Mouse (Mus musculus): ENCODE measurements around the gene Foxp1. TPM values are rescaled to one million over a fixed set of nuclear protein-coding genes. Genes with fewer than 3 reads are reported as not detected.

The Foxp1 gene
- polyA plus RNA-seq, 1 experiment from 2014 or later: 52.4 TPM

DNA sequence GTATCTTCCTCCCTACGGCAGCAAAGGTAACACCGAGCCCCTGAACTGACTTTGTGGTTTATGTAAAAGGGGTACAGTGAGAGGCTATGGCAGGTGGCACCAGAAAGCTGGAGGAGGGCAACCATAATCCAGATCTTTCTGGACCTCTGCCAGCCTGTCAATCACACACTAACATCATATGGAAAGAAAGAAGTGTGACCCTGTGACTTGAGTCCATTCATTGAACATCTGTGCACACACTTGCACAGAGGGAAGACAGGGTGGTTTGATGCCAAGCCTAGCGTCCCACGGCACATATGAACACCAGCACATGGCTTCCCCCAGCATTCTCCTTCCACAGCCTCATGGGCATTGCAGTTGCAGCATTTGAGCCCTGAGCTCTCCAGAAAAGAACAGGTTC lies 58.1 kb downstream of the Foxp1 start:
- no peaks in the 10 kb centered on the region for H3K9me3 ChIP-seq (ENCODE audit: control insufficient read depth, low read length)
- no peak overlapping the region for H3K27ac ChIP-seq (ENCODE audit: low read depth, low read length)
- H3K4me2 ChIP-seq (ENCODE audit: low read depth, low read length): no peak overlapping the region
- H3K9ac ChIP-seq (replicated peaks; ENCODE audit: low read depth, low read length): no peak overlapping the region
- no peaks in the 10 kb centered on the region for H3K36me3 ChIP-seq (ENCODE audit: control insufficient read depth, insufficient read depth, low read length)
- peaks cover 2% of the 10 kb centered on the region; the same call in 1 of the 2 replicates for H3K4me1 ChIP-seq (ENCODE audit: control insufficient read depth, insufficient read depth, low read length)
- H3K4me3 ChIP-seq (ENCODE audit: low read depth, low read length): no peak overlapping the region
- ATAC-seq (ENCODE audit: low read depth): no peak
- no peaks in the 10 kb centered on the region for H3K27me3 ChIP-seq (ENCODE audit: control insufficient read depth, insufficient read depth, low read length)
- WGBS: 80% methylated on average over 4 of the region's 4 CpGs

GRCm38 (mm10) chr6:99463906-99464305 lies 58.6 kb downstream of the Foxp1 start:
- ATAC-seq (ENCODE audit: low read depth): no peak
- H3K4me3 ChIP-seq (ENCODE audit: low read depth, low read length): no peak overlapping the region
- WGBS: 84% methylated on average over 7 of the region's 7 CpGs

GRCm38 (mm10) chr6:99458775-99459174 lies 63.7 kb downstream of the Foxp1 start:
- Histone ChIP-seq H3K4me2 (ENCODE audit: low read depth, low read length) (no peak overlapping the region), H3K4me1 (ENCODE audit: control insufficient read depth, insufficient read depth, low read length) (no peaks in the 10 kb centered on the region), H3K27me3 (ENCODE audit: control insufficient read depth, insufficient read depth, low read length) (no peaks in the 10 kb centered on the region), H3K27ac (ENCODE audit: low read depth, low read length) (no peak overlapping the region), H3K9ac (replicated peaks; ENCODE audit: low read depth, low read length) (no peak overlapping the region), H3K9me3 (ENCODE audit: control insufficient read depth, low read length) (no peaks in the 10 kb centered on the region), H3K36me3 (ENCODE audit: control insufficient read depth, insufficient read depth, low read length) (no peaks in the 10 kb centered on the region), H3K4me3 (ENCODE audit: low read depth, low read length) (no peak overlapping the region)
- ATAC-seq (ENCODE audit: low read depth): no peak
- 90% methylated on average over 4 of the region's 4 CpGs for WGBS

More at GRCm38 (mm10) chr6:99463906-99464305, 58.6 kb downstream of the Foxp1 start:
- Histone ChIP-seq H3K27ac (ENCODE audit: low read depth, low read length) (no peak overlapping the region), H3K4me1 (ENCODE audit: control insufficient read depth, insufficient read depth, low read length) (peaks cover 2% of the 10 kb centered on the region; the same call in 1 of the 2 replicates), H3K9me3 (ENCODE audit: control insufficient read depth, low read length) (no peaks in the 10 kb centered on the region), H3K36me3 (ENCODE audit: control insufficient read depth, insufficient read depth, low read length) (no peaks in the 10 kb centered on the region), H3K27me3 (ENCODE audit: control insufficient read depth, insufficient read depth, low read length) (no peaks in the 10 kb centered on the region), H3K4me2 (ENCODE audit: low read depth, low read length) (no peak overlapping the region), H3K9ac (replicated peaks; ENCODE audit: low read depth, low read length) (no peak overlapping the region)

- Histone ChIP-seq H3K4me1 (ENCODE audit: control insufficient read depth, insufficient read depth, low read length) (no peaks in the 10 kb centered on the region), H3K27me3 (ENCODE audit: control insufficient read depth, insufficient read depth, low read length) (no peaks in the 10 kb centered on the region), H3K4me3 (ENCODE audit: low read depth, low read length) (no peak overlapping the region), H3K9me3 (ENCODE audit: control insufficient read depth, low read length) (no peaks in the 10 kb centered on the region), H3K9ac (replicated peaks; ENCODE audit: low read depth, low read length) (no peak overlapping the region), H3K4me2 (ENCODE audit: low read depth, low read length) (no peak overlapping the region), H3K36me3 (ENCODE audit: control insufficient read depth, insufficient read depth, low read length) (no peaks in the 10 kb centered on the region), H3K27ac (ENCODE audit: low read depth, low read length) (no peak overlapping the region)
- 83% methylated on average over 7 of the region's 7 CpGs for WGBS
- ATAC-seq (ENCODE audit: low read depth): no peak
These were observed 68.6 kb downstream of the Foxp1 start for GRCm38 (mm10) chr6:99453763-99454520.

- H3K9me3 ChIP-seq (ENCODE audit: control insufficient read depth, low read length): no peaks in the 10 kb centered on the region
- no peak overlapping the region for H3K9ac ChIP-seq (replicated peaks; ENCODE audit: low read depth, low read length)
- no peak overlapping the region for H3K27ac ChIP-seq (ENCODE audit: low read depth, low read length)
- H3K36me3 ChIP-seq (ENCODE audit: control insufficient read depth, insufficient read depth, low read length): no peaks in the 10 kb centered on the region
- H3K27me3 ChIP-seq (ENCODE audit: control insufficient read depth, insufficient read depth, low read length): no peaks in the 10 kb centered on the region
- ATAC-seq (ENCODE audit: low read depth): no peak
- H3K4me3 ChIP-seq (ENCODE audit: low read depth, low read length): no peak overlapping the region
- no peaks in the 10 kb centered on the region for H3K4me1 ChIP-seq (ENCODE audit: control insufficient read depth, insufficient read depth, low read length)
- 81% methylated on average over 2 of the region's 2 CpGs for WGBS
- no peak overlapping the region for H3K4me2 ChIP-seq (ENCODE audit: low read depth, low read length)
These were observed 69.8 kb downstream of the Foxp1 start for GRCm38 (mm10) chr6:99452638-99453185.

DNA sequence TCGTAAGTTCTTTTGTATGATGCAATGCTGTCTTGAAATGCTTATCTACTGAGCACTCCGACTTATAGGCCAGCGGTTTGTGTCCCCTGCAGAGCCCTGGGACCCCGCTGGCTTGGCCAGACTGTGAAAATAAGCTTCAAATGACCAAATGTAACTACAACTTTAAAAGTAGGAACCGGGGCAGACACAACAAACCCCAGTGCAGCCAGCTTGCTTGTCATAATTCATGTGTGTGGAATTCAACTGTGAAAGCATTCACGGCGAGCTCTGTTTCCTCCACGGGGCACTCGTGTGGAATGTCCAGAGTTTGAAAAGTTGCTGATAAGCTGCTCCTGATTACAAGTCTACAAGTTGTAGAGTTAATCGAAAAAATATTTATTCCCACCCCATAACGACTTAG lies 71.0 kb downstream of the Foxp1 start:
- H3K27me3 ChIP-seq (ENCODE audit: control insufficient read depth, insufficient read depth, low read length): no peaks in the 10 kb centered on the region
- H3K27ac ChIP-seq (ENCODE audit: low read depth, low read length): no peak overlapping the region
- 44% methylated on average over 11 of the region's 11 CpGs for WGBS
- H3K36me3 ChIP-seq (ENCODE audit: control insufficient read depth, insufficient read depth, low read length): no peaks in the 10 kb centered on the region
- H3K9me3 ChIP-seq (ENCODE audit: control insufficient read depth, low read length): no peaks in the 10 kb centered on the region
- no peak overlapping the region for H3K4me3 ChIP-seq (ENCODE audit: low read depth, low read length)
- H3K4me2 ChIP-seq (ENCODE audit: low read depth, low read length): no peak overlapping the region
- ATAC-seq (ENCODE audit: low read depth): no peak
- no peak overlapping the region for H3K9ac ChIP-seq (replicated peaks; ENCODE audit: low read depth, low read length)
- H3K4me1 ChIP-seq (ENCODE audit: control insufficient read depth, insufficient read depth, low read length): no peaks in the 10 kb centered on the region

- H3K9me3 ChIP-seq (ENCODE audit: control insufficient read depth, low read length): no peaks in the 10 kb centered on the region
- no peaks in the 10 kb centered on the region for H3K36me3 ChIP-seq (ENCODE audit: control insufficient read depth, insufficient read depth, low read length)
- H3K4me1 ChIP-seq (ENCODE audit: control insufficient read depth, insufficient read depth, low read length): no peaks in the 10 kb centered on the region
- WGBS: 86% methylated on average over 4 of the region's 4 CpGs
- no peak overlapping the region for H3K4me3 ChIP-seq (ENCODE audit: low read depth, low read length)
- H3K9ac ChIP-seq (replicated peaks; ENCODE audit: low read depth, low read length): no peak overlapping the region
- no peak overlapping the region for H3K4me2 ChIP-seq (ENCODE audit: low read depth, low read length)
- no peak for ATAC-seq (ENCODE audit: low read depth)
- H3K27ac ChIP-seq (ENCODE audit: low read depth, low read length): no peak overlapping the region
- H3K27me3 ChIP-seq (ENCODE audit: control insufficient read depth, insufficient read depth, low read length): no peaks in the 10 kb centered on the region
These were observed 75.1 kb downstream of the Foxp1 start for GRCm38 (mm10) chr6:99447447-99447846.

DNA sequence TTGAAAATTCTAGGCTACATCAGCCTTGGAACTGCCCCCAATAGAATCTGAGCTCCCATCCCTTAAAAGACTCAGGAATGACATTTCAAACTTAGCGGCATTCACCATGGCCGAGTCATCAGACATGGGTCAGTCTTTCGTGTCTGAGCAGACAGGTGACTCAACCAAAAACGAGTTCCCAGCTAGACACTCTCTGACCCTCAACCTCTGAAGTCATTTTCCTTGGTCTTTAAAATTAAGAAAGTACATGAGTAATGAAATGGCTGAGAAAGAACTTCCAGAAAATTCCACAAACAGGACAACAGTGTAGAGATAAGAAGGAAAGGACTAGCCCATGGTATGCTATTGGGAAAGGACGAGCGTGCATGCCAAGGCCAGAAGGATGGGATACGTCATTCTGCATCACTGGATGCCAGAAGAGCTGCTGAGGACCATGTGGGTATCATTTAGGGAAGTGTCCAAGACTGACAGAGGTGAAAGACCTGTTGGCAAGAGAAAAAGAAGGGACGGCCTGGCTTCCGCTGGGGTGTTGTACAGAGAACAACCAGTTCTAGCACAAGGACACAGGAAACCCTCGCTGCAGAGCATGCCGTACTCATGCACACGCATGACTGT lies 75.6 kb downstream of the Foxp1 start:
- H3K4me3 ChIP-seq (ENCODE audit: low read depth, low read length): no peak overlapping the region
- WGBS: 96% methylated on average over 12 of the region's 12 CpGs
- H3K27me3 ChIP-seq (ENCODE audit: control insufficient read depth, insufficient read depth, low read length): no peaks in the 10 kb centered on the region
- H3K4me1 ChIP-seq (ENCODE audit: control insufficient read depth, insufficient read depth, low read length): no peaks in the 10 kb centered on the region
- H3K4me2 ChIP-seq (ENCODE audit: low read depth, low read length): no peak overlapping the region
- ATAC-seq (ENCODE audit: low read depth): no peak
- no peak overlapping the region for H3K27ac ChIP-seq (ENCODE audit: low read depth, low read length)
- H3K9ac ChIP-seq (replicated peaks; ENCODE audit: low read depth, low read length): no peak overlapping the region
- H3K36me3 ChIP-seq (ENCODE audit: control insufficient read depth, insufficient read depth, low read length): no peaks in the 10 kb centered on the region
- H3K9me3 ChIP-seq (ENCODE audit: control insufficient read depth, low read length): no peaks in the 10 kb centered on the region

DNA sequence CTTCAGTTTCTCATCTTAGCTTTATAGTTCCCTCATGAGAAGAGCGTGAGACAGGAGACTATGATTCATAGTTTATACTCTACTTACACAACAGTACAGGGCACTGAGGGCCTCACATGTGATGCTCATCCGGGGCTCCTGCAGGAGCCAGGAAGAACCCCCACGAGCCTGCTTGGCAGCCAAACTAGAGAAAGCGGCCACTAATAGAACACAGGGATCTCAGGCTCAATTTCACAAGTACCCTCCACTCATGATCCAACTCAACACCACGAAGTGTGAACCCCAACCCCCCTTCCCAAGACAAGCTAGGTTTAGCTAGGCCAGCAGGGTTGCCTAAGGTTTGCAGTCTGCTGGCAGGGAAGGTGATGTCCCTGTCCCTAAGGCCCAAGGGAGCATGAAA lies 79.1 kb downstream of the Foxp1 start:
- no peak overlapping the region for H3K4me2 ChIP-seq (ENCODE audit: low read depth, low read length)
- no peaks in the 10 kb centered on the region for H3K36me3 ChIP-seq (ENCODE audit: control insufficient read depth, insufficient read depth, low read length)
- H3K27ac ChIP-seq (ENCODE audit: low read depth, low read length): no peak overlapping the region
- no peaks in the 10 kb centered on the region for H3K9me3 ChIP-seq (ENCODE audit: control insufficient read depth, low read length)
- H3K4me1 ChIP-seq (ENCODE audit: control insufficient read depth, insufficient read depth, low read length): peaks cover 20% of the 10 kb centered on the region; the same call in 1 of the 2 replicates
- H3K4me3 ChIP-seq (ENCODE audit: low read depth, low read length): no peak overlapping the region
- 69% methylated on average over 5 of the region's 5 CpGs for WGBS
- H3K27me3 ChIP-seq (ENCODE audit: control insufficient read depth, insufficient read depth, low read length): no peaks in the 10 kb centered on the region
- no peak for ATAC-seq (ENCODE audit: low read depth)
- no peak overlapping the region for H3K9ac ChIP-seq (replicated peaks; ENCODE audit: low read depth, low read length)
